Mouse (Mus musculus) right cerebral cortex, postnatal 4 days (tissue): ENCODE measurements around the gene Sorcs2.
A peak's percentile ranks its signal among the peaks of the same experiment; 100 is the strongest.

ENCODE experiments used
- DNase-seq: peaks from one replicate; pipeline ENCODE4 v3.0.0-alpha.2; 2022

Gene Sorcs2

DNA sequence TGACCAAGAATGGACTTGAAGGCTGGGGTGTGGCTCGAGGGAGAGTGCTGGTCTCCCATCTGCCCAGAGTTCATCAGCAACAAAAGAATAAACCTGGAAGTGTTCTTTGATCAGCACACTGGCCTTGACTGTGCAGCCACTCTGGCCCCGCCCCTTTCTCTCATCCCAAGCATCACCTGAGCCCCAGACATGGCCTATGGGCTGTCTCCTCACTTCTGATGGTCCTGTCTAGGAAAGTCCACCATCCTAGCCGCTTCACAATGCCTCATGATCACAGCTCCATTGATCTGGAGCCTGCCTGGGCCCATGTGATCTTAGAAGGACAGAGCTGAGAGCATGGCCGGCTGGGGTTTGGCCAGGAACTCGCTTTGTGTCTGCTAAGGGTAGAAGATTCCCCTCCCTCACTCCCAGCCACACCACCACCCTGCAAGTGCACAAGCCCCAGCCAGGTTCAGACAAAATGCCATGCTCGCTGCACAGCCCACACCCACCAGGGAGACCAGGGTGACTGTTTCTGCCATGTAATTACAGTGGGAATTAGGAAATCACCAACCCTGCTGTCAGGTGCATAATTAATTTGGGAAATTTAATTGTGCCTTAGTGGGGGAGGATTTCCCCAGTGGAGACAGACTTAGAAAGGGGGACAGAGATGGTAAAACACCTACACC lies 231.5 kb downstream of the Sorcs2 start:
- no peak for DNase-seq

DNA sequence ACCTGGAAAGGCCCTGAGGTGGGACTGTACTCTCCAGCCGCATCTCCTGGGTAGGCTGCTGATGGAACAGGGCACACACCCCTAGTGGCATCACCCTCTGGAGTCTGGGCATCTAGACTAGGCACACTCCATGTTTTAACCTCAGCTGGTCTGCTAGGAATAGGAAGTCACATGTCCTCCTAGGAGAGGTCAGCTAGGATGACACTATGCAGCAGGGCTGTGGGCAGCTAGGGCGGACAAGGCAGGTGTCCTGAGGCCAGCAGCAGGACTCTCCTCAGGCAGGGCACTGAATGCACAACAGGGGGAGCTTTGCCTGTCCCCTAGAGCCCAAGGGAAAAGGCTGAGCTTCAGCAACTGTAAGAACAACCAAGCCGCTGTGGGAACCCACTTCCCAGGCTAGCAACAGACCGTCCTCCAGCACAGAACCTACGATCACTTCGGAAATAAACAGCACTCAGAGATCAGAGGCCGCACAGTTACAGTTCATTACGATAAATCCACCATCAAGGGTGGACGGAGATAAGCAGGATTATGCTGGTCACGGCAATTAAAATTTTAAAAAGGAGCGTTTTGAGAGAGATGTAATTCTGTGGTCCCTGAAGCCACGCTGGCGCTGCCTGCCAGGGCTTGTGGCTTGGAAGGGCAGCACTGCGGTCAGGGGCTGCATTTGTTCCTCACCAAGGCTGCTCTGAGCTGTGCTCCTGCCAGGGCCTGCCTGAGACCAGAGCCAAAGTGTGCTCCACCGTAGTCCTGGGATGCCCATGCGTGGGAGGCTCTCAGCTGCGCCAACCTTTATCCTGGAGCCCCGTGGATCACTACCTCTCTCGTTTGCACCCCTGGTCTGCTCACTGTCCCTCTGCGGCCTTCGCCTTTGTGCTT lies 232.3 kb downstream of the Sorcs2 start:
- no peak for DNase-seq

DNA sequence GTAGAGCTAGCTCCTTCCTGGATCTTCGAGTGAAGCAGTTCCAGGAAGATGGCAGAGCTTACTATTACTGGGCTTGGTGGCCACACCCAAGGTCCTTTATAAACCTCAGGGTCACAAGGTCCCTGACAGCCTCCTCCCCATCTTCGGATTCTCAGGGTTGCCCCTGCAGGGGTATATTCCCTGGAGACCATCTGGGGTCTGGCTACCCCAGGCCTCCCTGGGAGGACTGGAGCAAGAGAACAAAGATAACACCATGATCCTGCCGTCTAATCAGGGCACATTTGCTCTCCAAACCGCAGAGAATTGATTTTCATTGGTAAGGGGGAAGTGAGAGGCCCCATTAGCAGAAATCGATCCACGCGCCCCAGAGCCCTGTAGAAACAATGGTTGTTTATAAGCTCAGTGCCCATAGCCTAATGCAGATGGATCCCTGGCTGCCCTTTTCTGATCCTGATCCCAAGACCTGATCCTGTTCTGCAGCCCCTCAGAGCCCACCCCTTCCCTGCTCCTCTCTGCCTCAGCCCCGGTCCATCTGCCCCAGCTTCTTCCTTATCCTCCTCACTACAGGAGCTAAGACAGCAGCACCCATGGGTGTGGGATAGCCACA lies 243.0 kb downstream of the Sorcs2 start:
- DNase-seq = no peak

DNA sequence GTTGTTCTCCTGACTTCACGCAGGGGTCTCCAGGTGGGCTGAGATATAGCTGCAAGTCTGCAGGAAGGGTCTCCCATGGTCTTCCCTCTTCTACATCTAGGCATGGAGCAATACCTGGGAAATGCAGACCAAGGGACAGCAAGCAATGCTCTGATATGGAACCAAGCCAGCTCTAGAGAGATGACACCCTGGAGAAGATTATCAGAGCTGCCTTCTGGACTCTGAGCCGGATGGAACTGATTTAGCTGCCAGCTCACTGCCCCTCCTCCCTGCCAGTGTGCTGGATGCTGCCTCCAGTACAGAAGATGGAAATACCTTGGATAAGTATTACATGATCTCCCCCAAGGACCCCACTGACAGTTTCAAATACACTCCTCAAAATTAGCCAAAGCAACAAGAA lies 244.7 kb downstream of the Sorcs2 start:
- DNase-seq = no peak

DNA sequence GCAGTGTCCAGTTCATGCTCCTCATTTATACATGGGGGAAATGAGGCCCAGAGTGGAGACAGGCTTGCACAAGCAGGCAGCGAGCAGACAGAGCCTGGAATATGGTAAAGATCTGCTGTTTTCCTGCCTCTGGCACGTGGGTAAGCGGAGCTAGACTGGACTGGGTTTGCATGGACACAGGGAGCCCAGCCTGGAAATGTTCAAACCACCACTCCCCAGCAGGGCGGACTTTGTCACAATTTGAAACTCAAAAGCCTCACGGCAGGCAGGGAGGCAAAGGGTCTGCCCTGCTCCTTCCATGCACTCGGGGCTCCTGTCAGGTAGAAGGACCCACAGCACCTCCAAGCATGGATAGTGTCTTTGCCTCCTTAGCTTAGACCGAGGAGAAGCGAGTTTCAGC lies 246.9 kb downstream of the Sorcs2 start:
- DNase-seq = no peak

DNA sequence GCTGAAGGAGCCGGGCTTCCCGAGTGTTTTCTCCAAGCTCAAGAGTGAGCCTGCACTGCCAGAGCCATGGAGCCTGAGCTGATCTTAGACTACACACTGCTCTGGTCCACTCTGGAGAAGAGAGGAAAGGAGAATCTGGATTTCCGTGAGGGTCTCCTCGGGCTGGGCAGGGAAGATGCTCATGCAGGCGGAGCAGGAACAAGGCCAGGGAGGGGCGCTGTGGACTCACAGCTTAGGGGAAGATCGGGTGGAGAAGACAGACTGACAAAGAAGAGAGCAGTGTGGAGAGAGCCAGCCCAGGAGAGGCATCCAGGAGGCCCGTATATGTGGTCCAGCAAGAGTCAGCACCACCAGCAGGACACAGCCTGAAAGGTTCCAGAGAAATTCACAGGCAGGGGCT lies 248.8 kb downstream of the Sorcs2 start:
- DNase-seq = no peak

DNA sequence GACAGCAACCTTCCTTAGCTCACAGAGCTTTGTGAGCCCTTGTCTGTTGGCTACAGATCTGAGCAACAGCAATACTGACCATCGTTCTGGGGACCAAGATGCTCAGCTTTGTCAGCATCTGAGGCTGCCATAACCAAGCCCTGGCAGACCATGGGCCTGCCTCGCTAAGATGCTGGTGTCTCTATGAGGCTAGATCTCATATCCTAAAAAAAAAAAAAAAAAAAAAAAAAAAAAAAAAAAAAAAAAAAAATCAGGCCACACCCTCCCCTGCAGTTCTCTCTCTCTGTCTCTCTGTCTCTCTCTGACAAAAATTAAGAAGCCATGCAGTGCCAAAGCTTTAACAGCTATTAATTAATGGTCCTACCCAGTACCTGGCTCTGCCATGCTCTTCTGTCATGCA lies 251.3 kb downstream of the Sorcs2 start:
- no peak for DNase-seq

DNA sequence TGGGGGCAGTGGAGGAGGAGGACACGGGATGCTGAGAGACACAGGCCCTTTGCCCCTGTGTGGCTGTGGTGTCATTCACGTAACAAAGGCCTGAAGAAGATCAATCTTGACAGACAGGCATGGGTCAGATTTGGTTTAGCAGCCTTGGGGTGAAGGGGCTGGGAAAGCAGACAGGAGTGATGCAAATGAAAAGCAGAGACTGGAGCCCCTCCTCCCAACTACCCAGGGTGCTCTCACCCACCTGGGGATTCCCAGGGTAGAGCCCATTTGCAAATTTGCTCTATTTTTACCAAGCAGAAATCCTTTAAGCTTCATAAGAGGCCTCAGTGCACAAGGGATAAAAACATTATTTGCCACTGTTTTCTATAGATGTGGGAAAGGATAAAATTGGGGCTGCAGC lies 253.4 kb downstream of the Sorcs2 start:
- no peak for DNase-seq

DNA sequence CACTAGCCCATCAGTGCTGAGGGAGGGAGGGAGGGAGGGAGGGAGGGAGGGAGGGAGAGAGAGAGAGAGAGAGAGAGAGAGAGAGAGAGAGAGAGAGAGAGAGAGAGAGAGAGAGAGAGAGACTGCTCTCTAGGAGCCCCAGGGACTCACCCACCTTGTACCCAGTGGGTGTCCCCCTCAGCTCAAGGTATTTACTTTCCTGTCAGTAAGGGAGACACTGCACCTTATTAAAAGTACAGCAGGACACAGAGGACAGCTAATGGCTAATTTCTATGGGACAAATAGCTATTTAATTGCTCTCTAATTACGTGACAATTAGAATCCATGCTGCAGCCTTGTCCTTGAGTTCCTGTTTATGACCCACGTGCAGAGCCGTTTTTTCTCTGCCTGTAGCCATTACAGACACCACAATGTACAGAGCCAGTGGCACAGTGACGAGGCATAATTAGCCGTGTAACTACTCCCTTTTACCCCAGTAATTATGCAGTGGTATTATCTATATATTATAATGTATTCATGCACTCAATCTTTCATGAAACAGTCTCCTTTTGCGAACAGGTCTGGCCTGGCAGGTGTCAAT lies 256.2 kb downstream of the Sorcs2 start:
- DNase-seq = no peak

DNA sequence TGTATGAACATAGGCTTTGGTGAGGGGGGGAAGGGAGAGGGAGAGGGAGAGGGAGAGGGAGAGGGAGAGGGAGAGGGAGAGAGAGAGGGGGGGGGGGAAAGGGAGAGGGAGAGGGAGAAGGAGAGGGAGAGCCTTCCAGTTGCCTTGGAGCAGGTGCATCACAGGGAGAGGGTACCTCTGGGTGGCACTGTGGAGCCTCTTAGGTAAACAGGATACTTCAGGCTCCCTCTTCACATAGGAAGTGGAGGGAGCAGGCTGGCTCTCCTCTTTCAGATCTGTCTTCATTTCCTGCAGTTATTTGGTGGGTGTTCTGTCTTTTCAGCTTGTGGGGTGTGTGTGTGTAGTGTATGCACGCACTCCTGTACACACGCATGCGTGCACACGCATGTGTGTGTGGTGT lies 256.8 kb downstream of the Sorcs2 start:
- no peak for DNase-seq

DNA sequence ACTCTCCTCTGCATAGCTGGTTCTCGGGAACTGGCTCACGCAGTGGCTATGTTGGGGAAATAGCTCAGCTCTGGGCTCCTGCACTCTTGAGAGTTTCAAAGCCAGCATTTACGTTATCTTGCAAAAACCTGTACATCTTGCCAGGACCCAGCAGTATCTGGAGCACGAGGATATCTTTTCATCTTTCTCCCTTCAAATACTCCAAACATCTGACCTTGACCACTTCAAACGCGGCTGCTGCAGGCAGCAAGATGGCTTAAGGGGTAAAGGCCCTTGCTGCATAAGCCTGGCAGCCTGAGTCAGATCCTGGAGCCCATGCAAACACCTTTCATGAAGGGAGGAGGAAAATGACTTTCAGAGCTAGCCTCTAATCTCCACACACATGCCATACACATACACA lies 258.2 kb downstream of the Sorcs2 start:
- DNase-seq = no peak

DNA sequence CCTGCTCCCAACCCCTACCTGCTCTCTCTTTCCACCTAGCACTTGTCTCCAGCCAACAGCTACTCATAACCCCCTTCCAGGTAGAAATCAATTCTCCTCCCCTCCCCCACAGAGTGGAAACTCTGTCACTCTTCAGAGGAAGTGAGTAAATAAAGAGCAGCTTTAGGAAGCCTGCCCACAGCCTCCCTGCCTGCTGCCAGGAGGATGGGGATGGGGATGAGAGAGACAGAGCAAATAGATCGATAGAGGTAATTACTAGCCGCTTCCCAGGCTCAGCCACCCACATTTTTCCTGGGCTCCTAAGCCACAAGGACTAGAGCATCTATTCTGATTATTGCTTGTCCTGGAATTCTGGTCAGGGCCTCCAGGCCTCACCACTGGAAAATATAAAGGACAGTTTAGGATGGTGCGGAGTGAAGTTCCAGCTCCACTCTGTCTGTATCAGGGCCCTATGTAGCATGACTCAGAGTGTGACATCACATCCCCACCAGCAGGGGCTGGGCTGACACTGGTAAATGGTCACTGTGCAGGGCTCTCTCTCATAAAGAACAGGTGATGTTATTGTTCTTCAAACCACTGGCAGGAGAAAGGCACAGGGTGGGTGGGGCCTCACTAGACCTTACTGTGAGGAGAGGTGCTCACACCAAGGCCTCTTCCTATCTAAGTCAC lies 261.9 kb downstream of the Sorcs2 start:
- DNase-seq = no peak

DNA sequence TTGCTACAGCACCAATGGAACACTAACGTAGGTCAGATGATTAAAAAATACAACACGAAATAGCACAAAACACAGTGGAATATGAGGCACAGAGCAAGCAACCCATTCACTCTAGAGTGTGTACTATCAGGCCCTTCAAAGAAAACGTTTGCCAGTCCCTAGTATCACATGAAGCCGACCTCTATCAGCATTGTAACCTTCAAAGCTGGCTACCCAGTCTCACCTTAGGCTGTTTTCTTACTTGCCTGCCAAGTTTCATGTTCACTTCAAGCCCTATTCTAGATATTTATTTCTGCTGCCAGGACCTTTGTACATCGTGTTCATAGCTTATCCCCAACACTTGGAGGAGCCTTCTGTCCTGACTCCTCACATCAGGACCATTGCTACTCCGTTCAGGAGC lies 263.6 kb downstream of the Sorcs2 start:
- no peak for DNase-seq

DNA sequence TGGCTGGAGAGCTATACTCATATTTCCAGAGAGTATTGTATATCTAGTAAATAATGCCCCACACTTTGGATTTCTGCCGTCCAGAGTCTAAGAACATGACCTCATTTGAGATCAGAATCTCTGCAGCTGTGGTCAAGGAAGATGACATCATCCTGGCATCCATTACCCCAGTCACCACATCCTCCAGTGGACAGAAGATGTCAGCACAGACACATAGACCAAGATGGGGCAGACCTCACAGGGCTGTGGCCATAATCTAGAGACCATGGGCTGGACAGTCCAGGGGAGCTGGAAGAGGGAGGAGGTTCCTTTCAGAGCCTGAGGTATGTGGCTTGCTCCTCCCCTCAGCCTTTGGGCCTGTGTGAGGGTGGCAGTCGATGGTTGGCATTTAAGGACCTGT lies 264.0 kb downstream of the Sorcs2 start:
- DNase-seq = no peak

DNA sequence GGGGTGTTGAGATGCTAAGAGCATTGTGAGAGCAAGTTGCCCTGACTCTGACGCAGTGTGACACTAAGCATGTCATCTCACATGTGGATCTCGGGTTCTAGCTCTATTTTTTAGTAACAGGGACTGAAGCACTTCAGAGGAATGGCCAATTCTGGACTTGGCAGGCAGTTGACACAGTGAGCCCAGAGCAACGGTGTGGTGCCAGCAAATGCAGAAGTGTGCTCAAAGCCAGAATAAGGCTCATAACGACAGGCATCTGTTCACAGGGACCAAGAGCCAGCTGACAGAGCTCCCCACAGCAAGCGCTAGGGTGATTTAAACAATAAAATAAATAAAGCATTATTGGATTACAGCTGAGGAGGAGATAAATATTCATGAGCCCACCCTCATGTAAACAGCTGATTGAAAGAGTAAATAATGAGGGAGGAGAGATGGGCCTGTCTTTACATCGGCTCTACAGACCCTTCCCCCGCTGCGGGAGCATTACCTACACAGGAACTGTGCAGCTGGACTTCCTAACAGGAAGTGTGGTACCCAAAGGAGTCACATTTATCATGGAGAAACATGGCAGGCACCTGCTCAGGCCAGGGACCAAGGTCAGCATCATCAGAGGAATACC lies 267.4 kb downstream of the Sorcs2 start:
- peak; percentile 19 for DNase-seq

DNA sequence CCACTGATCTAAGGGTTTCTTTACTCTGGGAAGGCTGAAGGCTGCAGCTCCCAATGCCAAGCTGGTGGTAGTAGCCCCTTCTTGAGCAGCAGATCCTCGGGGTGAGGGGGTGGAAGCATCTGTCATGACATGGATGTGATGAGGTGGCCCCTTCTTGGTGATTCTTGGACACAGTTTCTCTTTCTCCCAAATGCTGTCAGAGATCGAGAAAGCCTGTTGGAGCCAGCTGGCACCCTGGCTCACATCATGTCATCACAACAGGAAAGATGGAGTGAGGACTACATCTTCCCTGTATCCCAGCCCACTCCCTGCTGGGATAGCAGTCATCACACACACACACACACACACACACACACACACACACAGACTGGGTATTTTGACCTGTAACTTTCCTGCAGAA lies 268.3 kb downstream of the Sorcs2 start:
- no peak for DNase-seq

DNA sequence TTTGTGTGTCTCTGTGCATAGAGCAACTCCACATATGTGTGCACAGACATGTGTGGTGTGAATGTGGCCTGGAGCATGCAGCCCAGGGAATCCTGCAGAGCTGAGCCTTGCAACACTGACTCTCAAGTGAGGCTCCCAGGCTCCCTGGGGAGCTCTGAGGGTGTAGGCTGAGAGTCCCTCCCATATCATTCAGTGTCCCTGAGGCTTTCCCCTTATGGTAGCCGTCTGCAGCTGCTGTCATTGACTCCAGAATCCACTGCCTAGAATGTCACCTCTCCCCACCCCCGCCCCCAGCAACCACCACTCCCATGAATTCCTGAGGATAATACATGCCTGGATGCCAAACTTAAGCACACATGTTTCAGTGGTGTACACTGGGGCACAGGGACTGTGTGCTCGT lies 269.4 kb downstream of the Sorcs2 start:
- DNase-seq = no peak

DNA sequence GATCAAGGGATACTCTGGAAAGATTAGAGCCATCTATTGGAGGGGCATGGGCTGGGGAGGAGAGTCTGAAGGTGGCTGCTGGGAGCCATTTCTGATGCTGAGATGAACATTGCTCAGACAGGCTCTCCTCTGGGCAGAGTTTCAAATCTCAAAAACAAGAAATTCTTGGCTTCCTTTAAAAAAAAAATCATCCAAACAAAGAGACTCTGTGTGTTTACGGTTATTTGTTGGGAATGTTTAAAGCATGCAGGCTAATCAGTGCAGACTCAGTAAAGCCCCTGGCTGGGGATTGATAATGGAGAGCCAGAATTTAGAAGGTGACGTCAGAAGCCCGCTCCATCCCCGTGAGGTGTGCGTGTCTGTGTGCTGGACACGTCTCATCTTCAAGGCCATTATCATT lies 272.9 kb downstream of the Sorcs2 start:
- DNase-seq = no peak

DNA sequence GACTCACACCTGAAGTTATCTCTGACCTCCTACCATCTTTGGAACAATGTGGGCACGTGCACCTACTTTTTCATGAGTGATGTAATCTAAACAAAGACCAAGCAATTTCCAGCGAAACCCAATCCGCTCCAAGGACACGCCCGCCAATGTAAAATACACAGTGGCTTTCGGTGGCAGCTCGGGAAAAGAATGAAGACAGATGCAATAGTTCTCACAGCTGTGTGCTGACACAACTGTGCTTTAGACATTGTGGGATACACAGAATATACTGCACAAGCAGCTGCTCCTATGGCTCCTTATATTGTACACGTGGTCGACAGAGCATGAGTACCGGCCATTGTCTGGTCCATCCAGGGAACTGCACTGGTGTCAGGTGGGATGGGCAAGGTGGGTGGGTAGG lies 275.0 kb downstream of the Sorcs2 start:
- no peak for DNase-seq

DNA sequence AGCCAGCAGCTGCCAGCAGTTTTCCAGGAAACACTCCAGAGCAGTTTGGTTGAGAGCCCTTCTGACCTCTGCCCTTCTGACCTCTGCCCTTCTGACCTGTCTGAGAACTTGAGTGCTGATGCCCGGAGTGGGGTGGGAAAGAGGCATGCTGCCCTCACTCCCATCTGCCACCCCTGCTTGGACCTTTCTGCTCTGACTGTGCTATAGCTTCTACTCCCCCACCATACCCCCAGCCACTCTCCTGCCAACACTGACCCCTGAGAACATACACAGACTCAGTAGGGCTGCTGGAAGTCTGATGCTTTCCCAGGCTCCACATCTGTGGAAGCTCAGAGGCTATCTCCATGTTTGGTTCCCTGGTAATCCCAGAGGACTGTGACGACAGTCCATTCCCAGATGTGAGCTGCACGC lies 277.0 kb downstream of the Sorcs2 start:
- no peak for DNase-seq

DNA sequence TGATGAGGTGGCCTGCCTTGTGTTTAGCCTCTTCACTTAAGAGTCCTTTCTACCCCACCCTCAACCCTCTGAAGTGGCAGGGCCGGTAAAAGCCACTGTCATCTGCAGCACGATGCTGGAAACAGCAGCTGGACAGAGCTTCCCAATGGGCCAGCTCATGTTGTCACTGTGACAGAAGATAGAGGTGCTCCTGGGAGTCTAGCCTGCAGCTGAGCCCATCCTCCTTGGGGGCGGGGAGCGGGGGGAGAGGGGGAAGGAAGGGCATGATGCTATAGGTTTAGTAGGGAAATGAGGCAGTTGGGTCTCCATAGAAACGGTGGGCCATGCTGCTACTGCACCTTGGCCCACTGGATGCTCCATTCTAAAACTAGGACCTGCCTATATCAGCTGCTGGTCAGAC lies 279.9 kb downstream of the Sorcs2 start:
- DNase-seq = no peak

DNA sequence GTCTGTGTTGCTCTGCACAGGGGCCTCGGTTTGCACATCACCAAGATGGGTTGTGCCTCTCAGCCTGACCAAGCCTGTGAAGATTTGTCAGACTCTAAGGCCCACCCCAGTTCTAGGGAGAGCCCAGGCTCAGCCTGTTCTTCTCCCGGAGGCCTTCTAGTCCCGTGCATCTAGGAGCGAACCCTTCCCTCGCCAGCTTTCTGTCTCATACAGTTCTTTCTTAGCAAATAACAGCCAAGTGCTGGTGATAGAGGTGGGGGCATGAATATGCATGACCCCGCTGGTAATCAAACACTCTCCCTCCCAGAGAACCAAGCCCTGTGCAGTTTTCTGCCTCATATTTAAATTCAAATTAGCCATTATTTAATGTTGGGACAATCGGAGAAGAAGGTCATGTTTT lies 282.4 kb downstream of the Sorcs2 start:
- DNase-seq = no peak

DNA sequence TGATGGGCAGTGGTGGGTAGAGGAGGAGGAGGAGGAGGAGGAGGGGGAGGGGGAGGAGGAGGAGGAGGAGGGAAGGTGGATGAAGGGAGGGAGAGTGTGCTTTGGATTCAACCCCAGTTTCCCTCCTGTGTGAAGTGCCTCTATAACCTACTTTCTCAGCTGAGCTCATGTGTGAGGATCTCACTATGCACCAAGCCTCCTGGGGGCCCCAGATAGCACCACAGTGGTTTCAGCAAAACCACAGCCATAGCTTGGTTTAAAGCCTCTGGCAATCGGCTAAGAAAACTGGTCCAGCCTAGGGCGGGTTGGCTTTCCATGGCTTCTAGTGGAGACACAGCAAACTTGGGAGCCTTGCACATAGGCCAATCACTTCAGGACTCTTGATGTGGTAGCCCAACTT lies 284.2 kb downstream of the Sorcs2 start:
- DNase-seq = no peak
